Mouse (Mus musculus) midbrain, embryonic 11.5 days (tissue): ENCODE results near the gene Pcbd2. TPM values are rescaled to one million over a fixed set of nuclear protein-coding genes. Genes with fewer than 3 reads are reported as not detected.
"Not testable (repeated sequence)": the region's sequence is repeated elsewhere in the genome, so short reads cannot be mapped to it uniquely, and the experiment has no call there.

Experiments
- ATAC-seq: fragments of 200-750 bp; cut with Nextera tagmentation; 2 replicates; pipeline ENCODE4 v1.8.0; 2017; ENCODE audit warnings: moderate TSS enrichment, moderate library complexity; ENCODE audit not compliant: low FRiP score
- DNase-seq: peaks from one replicate; pipeline ENCODE4 v3.0.0; 2015; ENCODE audit warnings: low spot score; ENCODE audit errors: missing footprints
- H3K27ac ChIP-seq: fragments of 300-500 bp; sonication (generic); 2 replicates; pipeline ENCODE4 v1.5.1; 2014; ENCODE audit warnings: low read depth, low read length
- H3K27me3 ChIP-seq: fragments of 300-500 bp; sonication (generic); 2 replicates; pipeline ENCODE4 v1.6.1; 2014; ENCODE audit warnings: mild to moderate bottlenecking, low read length, moderate library complexity, mixed read lengths; ENCODE audit not compliant: control insufficient read depth, insufficient read depth
- H3K36me3 ChIP-seq: fragments of 300-500 bp; sonication (generic); 2 replicates; pipeline ENCODE4 v1.6.1; 2014; ENCODE audit warnings: mild to moderate bottlenecking, low read length, moderate library complexity, mixed read lengths; ENCODE audit not compliant: control insufficient read depth, insufficient read depth
- H3K4me1 ChIP-seq: fragments of 300-500 bp; sonication (generic); 2 replicates; pipeline ENCODE4 v1.6.1; 2014; ENCODE audit warnings: low read length; ENCODE audit not compliant: control insufficient read depth, insufficient read depth
- H3K4me2 ChIP-seq: fragments of 300-500 bp; sonication (generic); 2 replicates; pipeline ENCODE4 v1.6.1; 2014; ENCODE audit warnings: mild to moderate bottlenecking, moderate library complexity
- H3K4me3 ChIP-seq: fragments of 300-500 bp; sonication (generic); 2 replicates; pipeline ENCODE4 v1.5.1; 2014; ENCODE audit warnings: low read depth, low read length
- H3K9ac ChIP-seq: fragments of 300-500 bp; sonication (generic); 2 replicates; pipeline ENCODE4 v1.6.1; 2014; ENCODE audit warnings: low read length
- H3K9me3 ChIP-seq: fragments of 300-500 bp; sonication (generic); 2 replicates; pipeline ENCODE4 v1.6.1; 2016; ENCODE audit warnings: low read length; ENCODE audit not compliant: control insufficient read depth
- WGBS: fragments of 180-500 bp; shearing (Covaris S2); extraction: QIAGEN DNeasy Blood & Tissue Kit; methylation state at CpG from one replicate; pipeline ENCODE4 v1.1.7; 2014; 5-methylcytosine and 5-hydroxymethylcytosine counted together
- polyA plus RNA-seq: library from polyadenylated mRNA; unstranded; fragments of >200 nt; fragmentation: Nextera tagmentation; extraction: Ambion mirVana; gene quantifications from 2 replicates; pipeline ENCODE4 v1.2.1, GENCODE M21; 2014

Pcbd2 gene
- polyA plus RNA-seq, 1 experiment from 2014 or later = 34.9 TPM

- peaks cover 18% of the 10 kb centered on the region; the same call in 1 of the 2 replicates for H3K36me3 ChIP-seq
- not testable (repeated sequence) for H3K9ac ChIP-seq, H3K27ac ChIP-seq, H3K4me2 ChIP-seq, H3K9me3 ChIP-seq, H3K4me3 ChIP-seq, H3K27me3 ChIP-seq, DNase-seq, ATAC-seq
- WGBS = no CpG with 5 or more reads among the region's 3 CpGs
- peaks cover 15% of the 10 kb centered on the region for H3K4me1 ChIP-seq
Measured at GRCm38 (mm10) chr13:55695989-55696388, 31.2 kb upstream of the Pcbd2 start.

GRCm38 (mm10) chr13:55704301-55704700 lies 22.9 kb upstream of the Pcbd2 start:
- peaks cover 21% of the 10 kb centered on the region for H3K36me3 ChIP-seq
- no peak overlapping the region for H3K27ac ChIP-seq
- ATAC-seq (no peak), DNase-seq (no peak)
- H3K9ac ChIP-seq = no peak overlapping the region
- 95% methylated on average over 4 of the region's 4 CpGs for WGBS
- H3K27me3 ChIP-seq = no peaks in the 10 kb centered on the region
- no peak overlapping the region for H3K4me3 ChIP-seq
- no peak overlapping the region for H3K4me2 ChIP-seq
- no peaks in the 10 kb centered on the region for H3K4me1 ChIP-seq
- H3K9me3 ChIP-seq = no peaks in the 10 kb centered on the region

GRCm38 (mm10) chr13:55712846-55713245 lies 14.3 kb upstream of the Pcbd2 start:
- Histone ChIP-seq H3K9me3 (no peaks in the 10 kb centered on the region), H3K36me3 (no peaks in the 10 kb centered on the region), H3K27me3 (no peaks in the 10 kb centered on the region), H3K9ac (no peak overlapping the region), H3K4me1 (peaks cover 6% of the 10 kb centered on the region; the same call in 1 of the 2 replicates), H3K27ac (no peak overlapping the region), H3K4me3 (no peak overlapping the region), H3K4me2 (no peak overlapping the region)
- ATAC-seq (no peak), DNase-seq (no peak)
- 92% methylated on average over 3 of the region's 3 CpGs for WGBS

- Histone ChIP-seq H3K4me1 (peaks cover 6% of the 10 kb centered on the region; the same call in 1 of the 2 replicates), H3K9ac (peak within 1 kb of the TSS; percentile 96), H3K4me2 (peak within 1 kb of the TSS; percentile 65), H3K27me3 (no peaks in the 10 kb centered on the region), H3K27ac (peak within 1 kb of the TSS; percentile 67), H3K36me3 (peaks cover 6% of the 10 kb centered on the region; the same call in 1 of the 2 replicates), H3K9me3 (no peaks in the 10 kb centered on the region), H3K4me3 (peak within 1 kb of the TSS; percentile 94)
- ATAC-seq (peak; percentile 96), DNase-seq (peak; percentile 99)
- under 1% methylated on average over 63 of the region's 63 CpGs for WGBS
Measured at GRCm38 (mm10) chr13:55714501-55715166, 12.5 kb upstream of the Pcbd2 start, which contains the start of gene Txndc15. Gene Txndc15 (plus strand): TSS chr13:55714650.

- Histone ChIP-seq H3K27me3 (no peaks in the 10 kb centered on the region), H3K9ac (peak overlapping the region; percentile 96), H3K27ac (peak overlapping the region; percentile 67), H3K9me3 (no peaks in the 10 kb centered on the region), H3K36me3 (peaks cover 6% of the 10 kb centered on the region; the same call in 1 of the 2 replicates), H3K4me2 (peak overlapping the region; percentile 65), H3K4me1 (peaks cover 6% of the 10 kb centered on the region; the same call in 1 of the 2 replicates), H3K4me3 (peak overlapping the region; percentile 94)
- ATAC-seq (peak; percentile 13; the same call in 1 of the 2 replicates), DNase-seq (no peak)
- WGBS = 16% methylated on average over 5 of the region's 5 CpGs
Measured at GRCm38 (mm10) chr13:55715167-55715512, 12.0 kb upstream of the Pcbd2 start.

- WGBS = 81% methylated on average over 7 of the region's 7 CpGs
- no peak overlapping the region for H3K4me3 ChIP-seq
- no peaks in the 10 kb centered on the region for H3K27me3 ChIP-seq
- peaks cover 6% of the 10 kb centered on the region; the same call in 1 of the 2 replicates for H3K36me3 ChIP-seq
- no peaks in the 10 kb centered on the region for H3K9me3 ChIP-seq
- no peak overlapping the region for H3K27ac ChIP-seq
- H3K4me1 ChIP-seq = peaks cover 6% of the 10 kb centered on the region; the same call in 1 of the 2 replicates
- ATAC-seq (no peak), DNase-seq (no peak)
- H3K4me2 ChIP-seq = no peak overlapping the region; the same call in 1 of the 2 replicates
- no peak overlapping the region for H3K9ac ChIP-seq
Measured at GRCm38 (mm10) chr13:55715908-55716510, 11.2 kb upstream of the Pcbd2 start.

- no peak for DNase-seq
- H3K36me3 ChIP-seq = peaks cover 15% of the 10 kb centered on the region; the same call in 1 of the 2 replicates
- no peak overlapping the region for H3K27ac ChIP-seq
- 80% methylated on average over 8 of the region's 8 CpGs for WGBS
- H3K4me1 ChIP-seq = no peaks in the 10 kb centered on the region
- no peak overlapping the region for H3K9ac ChIP-seq
- H3K4me3 ChIP-seq = no peak overlapping the region
- no peak for ATAC-seq
- no peaks in the 10 kb centered on the region for H3K9me3 ChIP-seq
- H3K27me3 ChIP-seq = no peaks in the 10 kb centered on the region
- H3K4me2 ChIP-seq = no peak overlapping the region
Measured at GRCm38 (mm10) chr13:55721516-55721915, 5.7 kb upstream of the Pcbd2 start.

- Histone ChIP-seq H3K36me3 (peaks cover 15% of the 10 kb centered on the region; the same call in 1 of the 2 replicates), H3K9ac (no peak overlapping the region), H3K4me2 (no peak overlapping the region), H3K4me1 (no peaks in the 10 kb centered on the region), H3K27ac (no peak overlapping the region), H3K27me3 (no peaks in the 10 kb centered on the region), H3K4me3 (no peak overlapping the region), H3K9me3 (no peaks in the 10 kb centered on the region)
- ATAC-seq (no peak), DNase-seq (no peak)
- WGBS = 86% methylated on average over 2 of the region's 2 CpGs
Measured at GRCm38 (mm10) chr13:55721995-55722394, 5.2 kb upstream of the Pcbd2 start.

GRCm38 (mm10) chr13:55726598-55727119 lies 509 bp upstream of the Pcbd2 start:
- Histone ChIP-seq H3K4me2 (peak overlapping the region; percentile 52), H3K4me3 (peak overlapping the region; percentile 49), H3K9ac (peak overlapping the region; percentile 72), H3K4me1 (no peaks in the 10 kb centered on the region), H3K27me3 (no peaks in the 10 kb centered on the region), H3K36me3 (peaks cover 5% of the 10 kb centered on the region; the same call in 1 of the 2 replicates), H3K9me3 (no peaks in the 10 kb centered on the region), H3K27ac (peak overlapping the region; percentile 88)
- no peak for ATAC-seq
- no peak for DNase-seq
- WGBS = 6% methylated on average over 4 of the region's 4 CpGs
